Mouse (Mus musculus) heart, adult 8-10 months (tissue): ENCODE results near the gene Gm20388. TPM values are rescaled to one million over a fixed set of nuclear protein-coding genes. Genes with fewer than 3 reads are reported as not detected.
A peak's percentile ranks its signal among the peaks of the same experiment; 100 is the strongest.

Source experiments
- DNase-seq: peaks from one replicate; pipeline ENCODE4 v3.0.0; 2022; ENCODE audit warnings: low spot score
- total RNA-seq, 4 experiments: library from RNA; stranded (reverse); gene quantifications; 2 replicates each; pipeline ENCODE4 v1.2.4; 2022

The Gm20388 gene
- total RNA-seq, 4 experiments from 2014 or later = 4.2 to 6.7 TPM; not detected in 2

GRCm38 (mm10) chr8:122951456-122951855, 3040.8 kb downstream of the Gm20388 start:
- no peak for DNase-seq

- DNase-seq = no peak
Observed at GRCm38 (mm10) chr8:122953028-122953427, 3042.4 kb downstream of the Gm20388 start.

GRCm38 (mm10) chr8:122954090-122954799, 3043.6 kb downstream of the Gm20388 start:
- DNase-seq = no peak

- DNase-seq = no peak
Observed at GRCm38 (mm10) chr8:122955195-122955594, 3044.6 kb downstream of the Gm20388 start.

GRCm38 (mm10) chr8:122955997-122956396, 3045.4 kb downstream of the Gm20388 start:
- no peak for DNase-seq

- no peak for DNase-seq
Observed at GRCm38 (mm10) chr8:122960323-122960722, 3049.7 kb downstream of the Gm20388 start.

GRCm38 (mm10) chr8:122960932-122961331, 3050.3 kb downstream of the Gm20388 start:
- DNase-seq = no peak

- DNase-seq = no peak
Observed at GRCm38 (mm10) chr8:122961458-122961857, 3050.8 kb downstream of the Gm20388 start.

- no peak for DNase-seq
Observed at GRCm38 (mm10) chr8:122962046-122962445, 3051.4 kb downstream of the Gm20388 start.

GRCm38 (mm10) chr8:122966638-122967037, 3056.0 kb downstream of the Gm20388 start:
- DNase-seq = no peak

GRCm38 (mm10) chr8:122968145-122968544, 3057.5 kb downstream of the Gm20388 start:
- no peak for DNase-seq

- no peak for DNase-seq
Observed at GRCm38 (mm10) chr8:122969964-122970620, 3059.5 kb downstream of the Gm20388 start.

GRCm38 (mm10) chr8:122976046-122976445, 3065.4 kb downstream of the Gm20388 start:
- DNase-seq = peak; percentile 37

GRCm38 (mm10) chr8:122979424-122979823, 3068.8 kb downstream of the Gm20388 start:
- DNase-seq = no peak

- no peak for DNase-seq
Observed at GRCm38 (mm10) chr8:122979865-122980509, 3069.3 kb downstream of the Gm20388 start.

- DNase-seq = no peak
Observed at GRCm38 (mm10) chr8:122981646-122982045, 3071.0 kb downstream of the Gm20388 start.

GRCm38 (mm10) chr8:122983178-122983942, 3072.7 kb downstream of the Gm20388 start:
- no peak for DNase-seq

- DNase-seq = no peak
Observed at GRCm38 (mm10) chr8:122984175-122984574, 3073.5 kb downstream of the Gm20388 start.

GRCm38 (mm10) chr8:122986501-122987184, 3076.0 kb downstream of the Gm20388 start:
- DNase-seq = no peak

GRCm38 (mm10) chr8:122987255-122987654, 3076.6 kb downstream of the Gm20388 start:
- no peak for DNase-seq

- no peak for DNase-seq
Observed at GRCm38 (mm10) chr8:122988955-122989354, 3078.3 kb downstream of the Gm20388 start.
